Mouse (Mus musculus) MEL (cell line): ENCODE results near the gene 9330182O14Rik. TPM values are rescaled to one million over a fixed set of nuclear protein-coding genes. Genes with fewer than 3 reads are reported as not detected.

Experiments used
- DNase-seq: peaks from one replicate; pipeline ENCODE4 v3.0.0; 2011; ENCODE audit warnings: low read depth, low spot score
- H3K27ac ChIP-seq: 2 replicates; pipeline ENCODE4 v1.5.1; 2012; ENCODE audit warnings: low read depth, mild to moderate bottlenecking, control low read depth, low read length, moderate library complexity; ENCODE audit not compliant: control insufficient read depth
- H3K27me3 ChIP-seq, 2 experiments: fragments of 150-350 bp in 1 of 2; sonication (generic) in 1 of 2; 2 replicates each; pipeline ENCODE4 v1.6.1; 2012; ENCODE audit warnings: low read length in 2 of 2, mild to moderate bottlenecking in 2 of 2, improper control_type of control experiment in 1 of 2, moderate library complexity in 1 of 2; ENCODE audit not compliant: insufficient read depth in 2 of 2, control insufficient read depth in 1 of 2
- H3K36me3 ChIP-seq, 2 experiments: 2 replicates each; pipeline ENCODE4 v1.6.1; 2012 to 2014; ENCODE audit warnings: low read length in 2 of 2, improper control_type of control experiment in 1 of 2, inconsistent platforms in 1 of 2, mild to moderate bottlenecking in 1 of 2; ENCODE audit not compliant: insufficient read depth in 2 of 2, control insufficient read depth in 1 of 2
- H3K4me1 ChIP-seq, 2 experiments: fragments of 150-350 bp in 1 of 2; sonication (generic) in 1 of 2; 2 replicates each; pipeline ENCODE4 v1.6.1; 2012; ENCODE audit warnings: low read length in 2 of 2, improper control_type of control experiment in 1 of 2, mild to moderate bottlenecking in 1 of 2; ENCODE audit not compliant: insufficient read depth in 2 of 2, control insufficient read depth in 1 of 2
- H3K4me3 ChIP-seq, 2 experiments: fragments of 150-350 bp in 1 of 2; sonication (generic) in 1 of 2; 2 replicates each; pipeline ENCODE4 v1.5.1; 2012; ENCODE audit warnings: low read depth in 2 of 2, low read length in 2 of 2, mild to moderate bottlenecking in 2 of 2, moderate library complexity in 2 of 2, control low read depth in 1 of 2, improper control_type of control experiment in 1 of 2; ENCODE audit not compliant: control insufficient read depth in 1 of 2, insufficient read depth in 1 of 2
- H3K79me2 ChIP-seq: 2 replicates; pipeline ENCODE4 v1.6.1; 2012; ENCODE audit warnings: mild to moderate bottlenecking, low read length, moderate library complexity; ENCODE audit not compliant: control insufficient read depth, poor library complexity, insufficient read depth
- H3K9ac ChIP-seq: 2 replicates; pipeline ENCODE4 v1.6.1; 2012; ENCODE audit warnings: low read depth, mild to moderate bottlenecking, control low read depth, low read length, moderate library complexity; ENCODE audit not compliant: control insufficient read depth, poor library complexity, severe bottlenecking
- H3K9me3 ChIP-seq: fragments of 150-350 bp; sonication (generic); replicated peaks from 2 replicates; pipeline ENCODE4 v1.6.1; 2012; ENCODE audit warnings: mild to moderate bottlenecking, low read length, improper control_type of control experiment, moderate library complexity; ENCODE audit not compliant: insufficient read depth
- BHLHE40 ChIP-seq: IDR thresholded peaks from 2 replicates; pipeline ENCODE4 v1.6.1; 2012; ENCODE audit warnings: low read depth, mild to moderate bottlenecking, inconsistent platforms, low read length, improper control_type of control experiment, borderline replicate concordance
- CTCF ChIP-seq, 3 experiments: IDR thresholded peaks in 2 of 3; conservative IDR thresholded peaks in 1 of 3; 2 replicates each; pipeline ENCODE4 v1.5.1; 2011 to 2012; ENCODE audit warnings: low read length in 3 of 3, low read depth in 2 of 3, mild to moderate bottlenecking in 2 of 3, improper control_type of control experiment in 1 of 3, inconsistent platforms in 1 of 3, mixed read lengths in 1 of 3, moderate library complexity in 1 of 3; ENCODE audit not compliant: control insufficient read depth in 1 of 3, insufficient read depth in 1 of 3, poor library complexity in 1 of 3, severe bottlenecking in 1 of 3
- E2F4 ChIP-seq: IDR thresholded peaks from 2 replicates; pipeline ENCODE4 v1.6.1; 2011; ENCODE audit warnings: low read depth, low read length, improper control_type of control experiment, borderline replicate concordance
- HCFC1 ChIP-seq: IDR thresholded peaks from 2 replicates; pipeline ENCODE4 v1.6.1; 2012; ENCODE audit warnings: low read depth, mild to moderate bottlenecking, inconsistent platforms, low read length, improper control_type of control experiment, moderate library complexity
- MAFK ChIP-seq: IDR thresholded peaks from 2 replicates; pipeline ENCODE4 v1.6.1; 2011; ENCODE audit warnings: low read depth, mild to moderate bottlenecking, low read length, improper control_type of control experiment, borderline replicate concordance
- MYC ChIP-seq: IDR thresholded peaks from 2 replicates; pipeline ENCODE4 v1.6.1; 2011; ENCODE audit warnings: low read depth, mild to moderate bottlenecking, low read length, improper control_type of control experiment, moderate library complexity
- POLR2AphosphoS2 ChIP-seq: IDR thresholded peaks from 2 replicates; pipeline ENCODE4 v1.6.1; 2011; ENCODE audit warnings: low read length, improper control_type of control experiment
- POLR2AphosphoS5 ChIP-seq: IDR thresholded peaks from 2 replicates; pipeline ENCODE4 v1.6.1; 2012; ENCODE audit warnings: low read depth, borderline replicate concordance, mild to moderate bottlenecking, inconsistent platforms, low read length, moderate library complexity, mixed read lengths
- RAD21 ChIP-seq: IDR thresholded peaks from 2 replicates; pipeline ENCODE4 v1.6.1; 2011; ENCODE audit warnings: mild to moderate bottlenecking, low read depth, low read length, improper control_type of control experiment
- RCOR1 ChIP-seq: IDR thresholded peaks from 2 replicates; pipeline ENCODE4 v1.6.1; 2012; ENCODE audit warnings: low read depth, mild to moderate bottlenecking, inconsistent platforms, low read length, improper control_type of control experiment
- SMC3 ChIP-seq: IDR thresholded peaks from 2 replicates; pipeline ENCODE4 v1.6.1; 2011; ENCODE audit warnings: low read depth, low read length, improper control_type of control experiment
- ZC3H11A ChIP-seq: IDR thresholded peaks from 2 replicates; pipeline ENCODE4 v1.6.1; 2012; ENCODE audit warnings: low read depth, mild to moderate bottlenecking, inconsistent platforms, low read length, improper control_type of control experiment
- ZNF384 ChIP-seq: IDR thresholded peaks from 2 replicates; pipeline ENCODE4 v1.6.1; 2012; ENCODE audit warnings: low read depth, mild to moderate bottlenecking, inconsistent platforms, low read length, improper control_type of control experiment
- polyA plus RNA-seq, 2 experiments: library from polyadenylated mRNA; stranded (reverse) in 1 of 2; unstranded in 1 of 2; fragments of >175 nt in 1 of 2; fragments of >200 nt in 1 of 2; gene quantifications; 2 replicates each; pipeline versions ENCODE4 v1.2.1 to v1.2.4; 2012; ENCODE audit warnings: low replicate concordance in 2 of 2, low read depth in 1 of 2; ENCODE audit not compliant: insufficient read length in 2 of 2, insufficient read depth in 1 of 2, missing spikeins in 1 of 2
- total RNA-seq: library from RNA; depleted of rRNA; stranded (reverse); fragments of 300-350 nt; gene quantifications from 2 replicates; pipeline ENCODE4 v1.2.3, GENCODE M21; 2012

Gene 9330182O14Rik
- total and polyA plus RNA-seq, 3 experiments, result not detected

DNA sequence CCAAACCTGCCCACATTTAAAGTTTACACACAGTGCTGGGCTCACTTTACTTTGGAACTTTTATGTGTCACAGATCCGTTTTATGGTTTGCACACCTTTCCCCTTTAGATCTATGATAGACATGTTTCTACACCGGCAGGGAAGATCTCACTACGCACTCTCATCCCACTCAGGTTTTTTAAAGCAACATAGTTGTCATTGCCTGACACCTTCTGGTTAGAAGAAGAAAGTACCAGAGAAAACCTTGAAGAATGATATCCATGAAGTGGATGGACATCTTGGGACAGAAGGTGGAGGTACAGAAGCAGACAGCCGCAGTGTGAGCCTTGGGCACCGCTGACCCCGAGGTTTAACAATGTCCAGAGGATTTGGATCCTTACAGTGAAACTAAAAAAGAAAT, 23.5 kb downstream of the 9330182O14Rik start:
- Histone ChIP-seq H3K79me2 (no peaks in the 10 kb centered on the region), H3K36me3 (no peaks in the 10 kb centered on the region), H3K9ac (no peak overlapping the region), H3K27ac (no peak overlapping the region), H3K4me3 (no peak overlapping the region), H3K9me3 (no peaks in the 10 kb centered on the region), H3K4me1 (no peaks in the 10 kb centered on the region), H3K27me3 (peaks cover 0 to 3% of the 10 kb centered on the region in 2 experiments; a peak in 3 of 4 replicates)
- DNase-seq, result no peak
- no peak for TF ChIP-seq E2F4

DNA sequence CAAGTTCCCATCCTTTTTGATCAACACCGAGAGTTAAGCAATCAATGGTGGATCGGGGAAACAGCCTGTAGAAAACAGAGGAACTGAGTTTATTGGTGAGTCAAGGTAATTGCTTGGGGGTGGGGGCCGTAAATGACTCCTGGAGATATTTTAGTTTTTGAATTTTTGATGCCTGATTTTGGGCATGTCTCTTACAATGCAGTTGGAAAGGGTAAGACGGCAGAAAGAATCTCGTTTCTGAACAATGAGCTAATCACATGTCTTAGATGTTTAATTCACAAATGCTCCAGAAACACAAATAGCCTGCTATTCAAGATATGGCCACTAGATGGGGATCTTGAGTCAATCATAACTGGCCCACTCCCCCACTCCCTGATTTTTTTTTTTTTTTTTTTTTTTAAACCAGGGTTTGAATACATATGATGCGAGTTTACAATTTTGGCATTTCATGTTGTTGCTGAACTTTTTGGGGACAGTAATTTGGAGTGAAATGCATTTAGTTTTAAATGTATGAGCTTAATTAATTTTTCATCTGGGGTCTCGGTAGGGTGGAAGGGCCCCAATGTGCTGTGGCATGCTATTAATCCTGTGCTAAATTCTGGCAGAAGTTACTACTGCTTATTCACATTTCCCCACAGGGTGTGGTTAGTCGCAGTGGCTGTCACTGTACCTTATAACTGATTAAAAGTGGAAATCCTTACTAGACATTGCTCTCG, 32.6 kb downstream of the 9330182O14Rik start:
- Histone ChIP-seq H3K79me2 (no peaks in the 10 kb centered on the region), H3K9me3 (no peaks in the 10 kb centered on the region), H3K36me3 (no peaks in the 10 kb centered on the region), H3K4me1 (no peaks in the 10 kb centered on the region), H3K27me3 (peaks cover 0 to 4% of the 10 kb centered on the region in 2 experiments; a peak in 3 of 4 replicates), H3K27ac (no peak overlapping the region), H3K9ac (no peak overlapping the region)
- DNase-seq, result peak; percentile 70
- peak; percentile 73 for TF ChIP-seq SMC3
- TF ChIP-seq RAD21, result peak; percentile 90
- TF ChIP-seq POLR2AphosphoS2, result no peak
- TF ChIP-seq CTCF (IDR thresholded peaks at IDR 0.05 in 2 of 3, conservative IDR thresholded peaks at IDR 0.05 in 1 of 3; ENCODE audit: control insufficient read depth in 1 of 3, insufficient read depth in 1 of 3, low read depth in 2 of 3, low read length in 3 of 3, poor library complexity in 1 of 3, severe bottlenecking in 1 of 3), result peak; percentile 44 to 85 (median 79)
- peak; percentile 57 for TF ChIP-seq ZC3H11A
- peak; percentile 99 for TF ChIP-seq ZNF384
- no peak for TF ChIP-seq RCOR1
- TF ChIP-seq, all 39 proteins: peak for 5
- H3K4me3 ChIP-seq, result no peak overlapping the region

DNA sequence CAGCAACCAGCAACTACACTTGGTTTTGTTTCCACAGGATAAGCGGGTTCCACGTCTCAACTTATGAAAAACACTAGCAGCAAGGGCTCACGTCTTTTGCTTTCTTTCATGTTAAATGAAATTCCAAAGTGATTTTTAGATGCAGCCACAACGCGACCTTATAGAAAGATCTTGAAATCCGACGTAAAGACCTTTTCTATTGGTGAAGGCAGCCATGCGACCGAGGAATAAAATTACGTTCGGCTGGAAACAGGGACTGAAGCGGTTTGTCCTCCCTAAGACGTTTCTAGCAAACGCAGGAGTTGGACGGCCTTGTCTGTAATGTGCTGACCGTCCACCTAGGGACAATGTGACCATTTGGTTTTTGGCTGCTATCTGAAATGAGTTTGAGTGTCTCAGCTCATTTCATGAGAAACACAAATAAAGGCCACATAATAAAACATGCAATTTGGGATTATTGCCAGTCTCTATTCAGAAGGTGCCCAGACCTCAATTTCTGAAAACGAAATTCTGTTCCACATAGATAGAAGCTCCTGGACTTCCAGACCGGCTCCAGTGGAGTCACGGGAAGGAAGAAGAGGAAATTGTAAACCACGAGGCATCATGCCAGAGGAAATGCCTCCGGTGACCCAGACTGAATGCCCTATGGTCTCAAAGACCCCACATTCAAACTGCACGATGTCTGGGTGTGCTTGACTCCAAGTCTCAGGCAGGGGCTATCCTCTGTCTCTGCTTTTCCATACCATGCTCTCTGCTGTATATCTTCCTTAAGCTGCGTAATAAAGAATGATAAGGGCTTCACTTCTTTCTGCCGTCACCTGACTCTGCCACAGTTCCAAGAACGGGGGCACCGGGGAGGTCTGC, 33.3 kb downstream of the 9330182O14Rik start:
- Histone ChIP-seq H3K9ac (no peak overlapping the region), H3K4me3 (no peak overlapping the region), H3K79me2 (no peaks in the 10 kb centered on the region), H3K27me3 (peaks cover 0 to 4% of the 10 kb centered on the region in 2 experiments; a peak in 3 of 4 replicates), H3K27ac (no peak overlapping the region), H3K36me3 (no peaks in the 10 kb centered on the region), H3K9me3 (no peaks in the 10 kb centered on the region), H3K4me1 (no peaks in the 10 kb centered on the region)
- no peak for DNase-seq
- TF ChIP-seq BHLHE40, result no peak
- TF ChIP-seq MYC, result no peak
- no peak for TF ChIP-seq POLR2AphosphoS5
- no peak for TF ChIP-seq MAFK
- no peak for TF ChIP-seq HCFC1
